Mouse (Mus musculus) neural tube, embryonic 10.5 days (tissue): ENCODE results near the gene Gm14444.
"Not testable (repeated sequence)": the region's sequence is repeated elsewhere in the genome, so short reads cannot be mapped to it uniquely, and the experiment has no call there.

Source experiments
- DNase-seq: peaks from one replicate; pipeline ENCODE4 v3.0.0-alpha.2; 2017; ENCODE audit warnings: low spot score; ENCODE audit errors: extremely low spot score

Gm14444 gene

DNA sequence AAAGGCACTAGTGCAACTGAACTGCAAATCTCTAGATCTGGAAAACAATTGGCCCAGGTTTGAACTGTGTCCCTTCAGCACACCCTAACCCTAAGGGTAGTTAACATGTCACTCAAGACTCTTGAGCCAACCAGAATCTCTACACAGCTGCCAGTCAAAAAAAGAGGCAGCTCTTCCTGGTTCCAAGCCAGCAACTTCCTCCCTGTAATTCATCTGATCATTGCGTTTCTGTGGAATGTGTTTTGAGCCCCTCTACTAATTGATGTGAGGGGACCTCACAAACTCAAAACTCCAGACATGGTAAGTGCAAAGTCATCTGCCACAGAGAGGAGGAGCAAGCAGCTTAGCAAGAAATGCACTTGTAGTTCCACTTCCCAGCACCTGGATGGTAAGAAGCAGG lies at the start of gene Gm14444:
Gm14444 (plus strand) TSS at position 220 of the 400 bp plus-strand sequence.
- not testable (repeated sequence) for DNase-seq

DNA sequence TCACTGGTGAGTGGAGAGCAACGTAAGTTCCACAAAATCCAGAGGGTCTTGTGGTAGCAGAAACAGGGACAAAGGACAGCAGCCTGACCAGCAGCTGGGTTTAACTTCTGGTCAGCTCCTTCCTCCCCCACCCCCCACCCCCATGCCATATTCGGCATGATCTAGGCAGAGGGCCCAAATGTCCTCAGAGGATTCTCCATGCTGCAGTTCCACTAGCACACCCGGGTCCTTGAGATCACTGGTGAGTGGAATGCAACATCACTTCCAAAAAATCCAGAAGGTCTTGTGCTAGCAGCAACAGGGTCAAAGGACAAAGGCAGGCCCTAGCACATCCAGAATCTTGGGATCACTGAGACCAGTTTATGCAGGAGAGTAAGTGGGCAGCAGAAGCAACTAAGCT lies 44.6 kb upstream of the Gm14444 start:
- not testable (repeated sequence) for DNase-seq

DNA sequence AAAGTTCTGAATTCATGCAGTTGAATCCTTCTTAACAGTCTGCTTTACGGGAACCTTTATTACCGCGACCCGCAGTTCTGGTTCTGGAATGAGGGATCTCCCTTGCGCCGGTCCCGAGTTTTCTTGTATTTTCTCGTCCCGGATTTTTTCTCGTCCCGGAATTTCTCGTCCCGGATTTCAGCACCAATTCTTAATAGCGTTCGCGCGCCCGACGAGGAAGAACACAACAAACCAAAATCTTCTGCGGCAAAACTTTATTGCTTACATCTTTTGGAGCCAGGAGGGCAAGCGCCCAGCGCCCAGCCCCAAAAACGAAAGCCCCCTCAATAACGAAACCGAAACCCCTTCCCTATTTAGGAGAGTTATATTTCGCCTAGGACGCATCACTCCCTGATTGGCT lies 34.2 kb downstream of the Gm14444 start:
- DNase-seq, result not testable (repeated sequence)

DNA sequence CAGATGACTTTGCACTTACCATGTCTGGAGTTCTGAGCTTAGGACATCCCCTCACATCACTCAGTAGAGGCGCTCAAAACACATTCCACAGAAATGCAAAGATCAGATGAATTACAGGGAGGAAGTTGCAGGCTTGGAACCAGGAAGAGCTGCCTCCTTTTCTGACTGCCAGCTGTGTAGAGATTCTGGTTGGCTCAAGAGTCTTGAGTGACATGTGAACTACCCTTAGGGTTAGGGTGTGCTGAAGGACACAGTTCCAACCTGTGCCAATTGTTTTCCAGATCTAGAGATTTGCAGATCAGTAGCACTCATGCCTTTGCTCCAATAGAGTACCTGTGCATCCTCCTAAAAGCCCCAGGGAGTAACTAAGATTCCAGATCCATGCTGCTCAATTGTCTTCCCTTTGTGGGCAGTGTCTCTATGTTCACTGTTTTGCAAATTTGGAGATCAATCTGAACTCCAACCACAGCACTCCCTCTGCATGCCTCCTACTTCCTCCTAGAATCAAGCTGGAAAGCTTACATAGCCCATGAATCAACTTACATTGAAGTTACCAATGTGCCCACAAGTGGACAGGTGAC lies 57.7 kb downstream of the Gm14444 start, which contains the start of gene Gm14393:
Gm14393 (minus strand) TSS at position 101 of the 581 bp plus-strand sequence.
- DNase-seq, result not testable (repeated sequence)
